31 mouse cellular contexts compared by ENCODE assay signal in the genomic region with DNA sequence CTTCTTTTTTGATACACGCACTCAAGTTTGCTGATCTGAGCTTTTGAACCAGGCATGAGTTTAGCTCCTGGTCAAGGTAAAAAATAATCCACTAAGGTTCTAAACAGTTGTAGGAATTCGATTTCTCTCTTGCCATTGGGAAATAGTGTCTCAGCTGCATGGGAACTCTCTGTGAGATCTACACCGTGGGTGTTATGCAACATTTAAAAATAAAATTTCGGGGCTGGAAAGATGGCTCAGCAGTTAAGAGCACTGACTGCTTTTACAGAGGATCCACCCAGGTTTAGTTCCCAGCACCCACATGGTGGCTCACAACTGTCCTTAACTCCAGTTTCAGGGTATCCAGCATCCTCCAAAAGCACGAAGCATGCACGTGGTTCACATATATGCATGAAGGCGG. TPM values are rescaled to one million over a fixed set of nuclear protein-coding genes. Genes with fewer than 3 reads are reported as not detected.
DNase-seq lines count a peak whose midpoint lies in the region; ATAC-seq lines count a peak whose summit lies in the region.
"Had no signal": no experiment of that assay in that cellular context is flagged by ENCODE, and none has a peak within 500 bp of the region (broad histone marks: within the 10 kb centered on the region; RNA-seq: fewer than 3 reads in every experiment).

No protein-coding gene starts in this region.

- intact Hi-C loops in left cerebral cortex, postnatal 4 days (cut with DNase I): no loop called here

- H3K4me2 ChIP-seq in intestine, embryonic 15.5 days (replicated peaks): no peak overlapping the region
- H3K4me2 ChIP-seq: embryonic facial prominence, embryonic 12.5 days; heart, embryonic 12.5 days; kidney, embryonic 15.5 days; liver, embryonic 15.5 days; lung, embryonic 15.5 days; midbrain, embryonic 13.5 days had no signal

- no peaks in the 10 kb centered on the region for H3K9me3 ChIP-seq in intestine, embryonic 15.5 days
- H3K9me3 ChIP-seq: embryonic facial prominence, embryonic 12.5 days; hindbrain, embryonic 10.5 days; kidney, embryonic 15.5 days; limb, embryonic 10.5 days; liver, embryonic 15.5 days; lung, embryonic 15.5 days; midbrain, embryonic 13.5 days had no signal

- WGBS in intestine, embryonic 15.5 days: 89% methylated on average over 7 of the region's 7 CpGs

- no peak overlapping the region for H3K27ac ChIP-seq in intestine, embryonic 15.5 days
- H3K27ac ChIP-seq: embryonic facial prominence, embryonic 12.5 days; hindbrain, embryonic 10.5 days; hindbrain, postnatal 0 days; kidney, embryonic 15.5 days; limb, embryonic 10.5 days; liver, embryonic 15.5 days; lung, embryonic 15.5 days; midbrain, embryonic 13.5 days had no signal

- H3K4me3 ChIP-seq in intestine, embryonic 15.5 days (replicated peaks): no peak overlapping the region
- H3K4me3 ChIP-seq: embryonic facial prominence, embryonic 12.5 days; heart, embryonic 12.5 days; hindbrain, embryonic 10.5 days; kidney, embryonic 15.5 days; limb, embryonic 10.5 days; liver, embryonic 15.5 days; lung, embryonic 15.5 days; megakaryocyte, embryonic 14.5 days; midbrain, embryonic 13.5 days had no signal

- no peaks in the 10 kb centered on the region for H3K4me1 ChIP-seq in intestine, embryonic 15.5 days (replicated peaks)
- H3K4me1 ChIP-seq: embryonic facial prominence, embryonic 12.5 days; kidney, embryonic 15.5 days; limb, embryonic 10.5 days; liver, embryonic 15.5 days; lung, embryonic 15.5 days; midbrain, embryonic 13.5 days had no signal

- H3K27me3 ChIP-seq in intestine, embryonic 15.5 days (replicated peaks): no peaks in the 10 kb centered on the region
- H3K27me3 ChIP-seq: embryonic facial prominence, embryonic 12.5 days; heart, embryonic 12.5 days; kidney, embryonic 15.5 days; liver, embryonic 15.5 days; lung, embryonic 15.5 days had no signal

- no peak for ATAC-seq in intestine, embryonic 15.5 days
- ATAC-seq: forebrain, postnatal 0 days; hindbrain, postnatal 0 days; intestine, postnatal 0 days; midbrain, embryonic 13.5 days had no signal

- no peak overlapping the region for H3K9ac ChIP-seq in intestine, embryonic 15.5 days
- H3K9ac ChIP-seq: embryonic facial prominence, embryonic 12.5 days; forebrain, postnatal 0 days; heart, embryonic 12.5 days; kidney, embryonic 15.5 days; liver, embryonic 15.5 days; lung, embryonic 15.5 days; midbrain, embryonic 13.5 days had no signal

- peak; percentile 61 to 73 for DNase-seq in frontal cortex, adult 2 months (ENCODE audit: extremely low spot score in 1 of 2, low spot score in 1 of 2)
- no peak for DNase-seq in frontal cortex, postnatal 14 days (ENCODE audit: low spot score in 2 of 2)
- peak; percentile 20 to 42 for DNase-seq in left cerebral cortex, adult 18-20 months (ENCODE audit: low spot score in 2 of 2)
- no peak for DNase-seq in left cerebral cortex, postnatal 4 days
- peak; percentile 12 to 18 for DNase-seq in layer of hippocampus, postnatal 36 days
- DNase-seq in right cerebral cortex, postnatal 36 days (ENCODE audit: low spot score in 2 of 2): peak; percentile 30 to 59
- no peak for DNase-seq in embryo, embryonic 10 days (ENCODE audit: low spot score)
- DNase-seq: adrenal gland, postnatal 36 days; cerebellum, adult 11-12 months; cerebellum, postnatal 10 days; forebrain, postnatal 0 days; gastrocnemius, postnatal 14 days; heart, adult 11 months; heart, postnatal 10 days; kidney, postnatal 36 days; liver; lung, postnatal 36 days; thymus, adult 2 months; thymus, postnatal 4 days had no signal

- no peaks in the 10 kb centered on the region for H3K36me3 ChIP-seq in intestine, embryonic 15.5 days
- H3K36me3 ChIP-seq: embryonic facial prominence, embryonic 12.5 days; heart, embryonic 12.5 days; hindbrain, embryonic 10.5 days; kidney, embryonic 15.5 days; limb, embryonic 10.5 days; liver, embryonic 15.5 days; lung, embryonic 15.5 days; midbrain, embryonic 13.5 days had no signal

RNA-seq across cellular contexts. Expression of gene Cgnl1, which starts 47.1 kb away (rescaled TPM):
- 9.4 and 10.4 TPM in 2 replicates for polyA plus RNA-seq in frontal cortex, adult 2 months (2012; rRNA removed)
- 1 to 10 TPM; 7.4 to 9.6 TPM for total RNA-seq in left cerebral cortex, adult 18-20 months (2021)
- 10 to 100 TPM in 1 of 2 experiments, 1 to 10 TPM in 1; 9.9 to 10.9 TPM for total RNA-seq in left cerebral cortex, postnatal 4 days (2021)
- total RNA-seq in layer of hippocampus, postnatal 36 days (2021): 1 to 10 TPM; 8.4 to 10.0 TPM
- 9.0 and 9.4 TPM in 2 replicates for polyA plus RNA-seq in intestine, embryonic 15.5 days (2015; fragmentation: Nextera tagmentation; extraction: Ambion mirVana)

Comparison
In these comparisons a context has a peak if more than half of its experiments do, and no peak if none do; other contexts are left out.
1. DNase-seq: peak in frontal cortex, adult 2 months (2 of 2), left cerebral cortex, adult 18-20 months (2 of 2), layer of hippocampus, postnatal 36 days (2 of 2) and right cerebral cortex, postnatal 36 days (2 of 2); none in frontal cortex, postnatal 14 days (0 of 2), left cerebral cortex, postnatal 4 days (single experiment) and embryo, embryonic 10 days (single experiment).